33 mouse cellular contexts compared by ENCODE assay signal in genomic region chr4:87455863-87456578, GRCm38 (mm10).
DNase-seq lines count a peak whose midpoint lies in the region; ATAC-seq and TF ChIP-seq lines count a peak whose summit lies in the region.
"Had no signal": no experiment of that assay in that cellular context is flagged by ENCODE, and none has a peak within 500 bp of the region (broad histone marks: within the 10 kb centered on the region; RNA-seq: fewer than 3 reads in every experiment).

No protein-coding gene starts in this region.

- no peaks in the 10 kb centered on the region for H3K79me2 ChIP-seq in CH12.LX (replicated peaks; ENCODE audit: control insufficient read depth, extremely low read depth, insufficient read depth, poor library complexity, severe bottlenecking)

- H3K4me2 ChIP-seq in CH12.LX (ENCODE audit: insufficient read depth, low read depth, poor library complexity, severe bottlenecking), result no peak overlapping the region
- H3K4me2 ChIP-seq: embryonic facial prominence, embryonic 13.5 days; heart, embryonic 12.5 days; hindbrain, embryonic 14.5 days; kidney, embryonic 15.5 days; limb, embryonic 12.5 days; liver, embryonic 15.5 days; lung, embryonic 14.5 days had no signal

- dilution Hi-C loops in CH12.LX (cut with MboI; ENCODE audit: extremely low pct_ligation_motif_present, extremely low pct_unique_long_range_greater_than_20kb, low sequenced_read_pairs), result no loop called here

- 86% methylated on average over 5 of the region's 5 CpGs for WGBS in embryonic facial prominence, embryonic 10.5 days

- in situ Hi-C loops in CH12.LX (cut with MboI; ENCODE audit: low pct_ligation_motif_present, low pct_unique_long_range_greater_than_20kb, low sequenced_read_pairs), result no loop called here

- no peak overlapping the region for H3K9ac ChIP-seq in CH12.LX (ENCODE audit: insufficient read depth, low read depth)
- H3K9ac ChIP-seq: embryonic facial prominence, embryonic 13.5 days; forebrain, postnatal 0 days; heart, embryonic 12.5 days; hindbrain, embryonic 14.5 days; kidney, embryonic 15.5 days; limb, embryonic 12.5 days; liver, embryonic 15.5 days; lung, embryonic 14.5 days had no signal

- H3K4me1 ChIP-seq in CH12.LX (ENCODE audit: control insufficient read depth in 1 of 2, insufficient read depth in 2 of 2), result peaks cover 0 to 20% of the 10 kb centered on the region in 2 experiments; a peak in 2 of 4 replicates
- H3K4me1 ChIP-seq in embryonic facial prominence, embryonic 10.5 days, result no peaks in the 10 kb centered on the region
- H3K4me1 ChIP-seq: liver, embryonic 15.5 days; midbrain, embryonic 10.5 days had no signal

- no peaks in the 10 kb centered on the region for H3K36me3 ChIP-seq in CH12.LX (replicated peaks in 1 of 2; ENCODE audit: control insufficient read depth in 1 of 2, insufficient read depth in 1 of 2, low read length in 1 of 2)
- H3K36me3 ChIP-seq in embryonic facial prominence, embryonic 10.5 days (replicated peaks), result no peaks in the 10 kb centered on the region
- H3K36me3 ChIP-seq: embryonic facial prominence, embryonic 13.5 days; heart, embryonic 12.5 days; kidney, embryonic 15.5 days; limb, embryonic 12.5 days; liver, embryonic 15.5 days; midbrain, embryonic 10.5 days had no signal

- no peak for TF ChIP-seq EP300 in CH12.LX (IDR thresholded peaks at IDR 0.05; ENCODE audit: low read length)

- DNase-seq in CH12.LX (ENCODE audit: extremely low read depth) (peak; percentile 71), ZHBTc4 (ENCODE audit: low read depth, low spot score) (peak; percentile 23)
- no peak for DNase-seq in B cell, adult 2 months
- no peak for DNase-seq in embryonic facial prominence, embryonic 10.5 days (ENCODE audit: low spot score)
- no peak for DNase-seq in left cerebral cortex, adult 8-10 months (ENCODE audit: low spot score in 2 of 2)
- DNase-seq: adrenal gland, postnatal 10 days; cerebellum, adult 11 months; cerebellum, adult 9-10 months; cerebellum, postnatal 36 days; embryo, embryonic 11 days; forebrain, postnatal 0 days; gastrocnemius, postnatal 14 days; heart, adult 2 months; heart, postnatal 4 days; kidney, adult 18-20 months; kidney, postnatal 25 days; lung, embryonic 14.5 days; right cerebral cortex, adult 18-20 months; spleen, adult 18-20 months; thymus, adult 2 months; thymus, postnatal 36 days had no signal

- no peak overlapping the region for H3K4me3 ChIP-seq in CH12.LX (replicated peaks in 1 of 3; ENCODE audit: low read depth in 2 of 3, low read length in 2 of 3, poor library complexity in 1 of 3)
- H3K4me3 ChIP-seq in embryonic facial prominence, embryonic 10.5 days, result no peak overlapping the region
- H3K4me3 ChIP-seq: embryonic facial prominence, embryonic 13.5 days; heart, adult 2 months; heart, embryonic 12.5 days; kidney, embryonic 15.5 days; limb, embryonic 12.5 days; liver, embryonic 15.5 days; midbrain, embryonic 10.5 days had no signal

- TF ChIP-seq CTCF in CH12.LX (conservative IDR thresholded peaks at IDR 0.05 in 1 of 2, IDR thresholded peaks at IDR 0.05 in 1 of 2; ENCODE audit: low read depth in 2 of 2, low read length in 2 of 2), result no peak

- H3K27ac ChIP-seq in CH12.LX (ENCODE audit: insufficient read depth, low read depth), result no peak overlapping the region
- H3K27ac ChIP-seq in embryonic facial prominence, embryonic 10.5 days (replicated peaks), result no peak overlapping the region
- H3K27ac ChIP-seq: embryonic facial prominence, embryonic 13.5 days; heart, adult 2 months; hindbrain, embryonic 14.5 days; kidney, embryonic 15.5 days; limb, embryonic 12.5 days; liver, embryonic 15.5 days; macrophage; midbrain, embryonic 10.5 days; stomach, postnatal 0 days had no signal

- no peak for TF ChIP-seq POLR2A in CH12.LX (IDR thresholded peaks at IDR 0.05; ENCODE audit: low read depth, low read length)

- TF ChIP-seq RAD21 in CH12.LX (IDR thresholded peaks at IDR 0.05; ENCODE audit: low read depth, low read length), result no peak

- H3K9me3 ChIP-seq in CH12.LX (replicated peaks; ENCODE audit: low read length), result no peaks in the 10 kb centered on the region
- H3K9me3 ChIP-seq in embryonic facial prominence, embryonic 10.5 days, result no peaks in the 10 kb centered on the region
- H3K9me3 ChIP-seq: embryonic facial prominence, embryonic 13.5 days; heart, embryonic 12.5 days; kidney, embryonic 15.5 days; limb, embryonic 12.5 days; liver, embryonic 15.5 days; midbrain, embryonic 10.5 days had no signal

- no peaks in the 10 kb centered on the region for H3K27me3 ChIP-seq in CH12.LX (replicated peaks)
- H3K27me3 ChIP-seq in embryonic facial prominence, embryonic 10.5 days (replicated peaks; ENCODE audit: low read depth, poor library complexity, severe bottlenecking), result no peaks in the 10 kb centered on the region
- H3K27me3 ChIP-seq: embryonic facial prominence, embryonic 13.5 days; heart, embryonic 12.5 days; limb, embryonic 12.5 days; liver, embryonic 15.5 days had no signal

- ATAC-seq in granulocyte monocyte progenitor cell, adult 5-6 weeks (replicated peaks; ENCODE audit: poor library complexity, severe bottlenecking), result peak; percentile 86
- ATAC-seq: forebrain, postnatal 0 days; inflammation-experienced regulatory T-cells, adult 6 months; midbrain, embryonic 16.5 days had no signal

TF ChIP-seq in CH12.LX, 34 proteins besides CTCF, POLR2A, EP300 and RAD21:
- TF ChIP-seq UBTF (IDR thresholded peaks at IDR 0.05; ENCODE audit: low read depth, low read length), result no peak
- TF ChIP-seq HCFC1 (IDR thresholded peaks at IDR 0.05; ENCODE audit: low read depth, low read length), result no peak
- no peak for TF ChIP-seq MAZ (IDR thresholded peaks at IDR 0.05; ENCODE audit: low read depth, low read length)
- no peak for TF ChIP-seq KAT2A (IDR thresholded peaks at IDR 0.05; ENCODE audit: insufficient replicate concordance, low read length)
- no peak for TF ChIP-seq ELF1 (IDR thresholded peaks at IDR 0.05; ENCODE audit: low read depth, low read length)
- no peak for TF ChIP-seq ZMIZ1 (IDR thresholded peaks at IDR 0.05; ENCODE audit: low read depth, low read length)

Comparison
In these comparisons a context has a peak if more than half of its experiments do, and no peak if none do; other contexts are left out.
1. DNase-seq: peak in CH12.LX (single experiment) and ZHBTc4 (single experiment); none in B cell, adult 2 months (0 of 2), embryonic facial prominence, embryonic 10.5 days (single experiment) and left cerebral cortex, adult 8-10 months (0 of 2).